Mouse (Mus musculus) left cerebral cortex, adult 18-20 months (tissue): ENCODE data around the gene Etv5. TPM values are rescaled to one million over a fixed set of nuclear protein-coding genes. Genes with fewer than 3 reads are reported as not detected.
"Not testable (repeated sequence)": the region's sequence is repeated elsewhere in the genome, so short reads cannot be mapped to it uniquely, and the experiment has no call there.

ENCODE experiments used
- DNase-seq, 2 experiments: peaks; one replicate each; pipeline ENCODE4 v3.0.0; 2021 to 2022; ENCODE audit warnings: low spot score in 2 of 2, mixed read lengths in 1 of 2
- total RNA-seq, 2 experiments: library from RNA; stranded (reverse); gene quantifications; 2 replicates each; pipeline ENCODE4 v1.2.3; 2021

Etv5 gene
- total RNA-seq, 2 experiments from 2014 or later: 89.3 to 104 TPM

DNA sequence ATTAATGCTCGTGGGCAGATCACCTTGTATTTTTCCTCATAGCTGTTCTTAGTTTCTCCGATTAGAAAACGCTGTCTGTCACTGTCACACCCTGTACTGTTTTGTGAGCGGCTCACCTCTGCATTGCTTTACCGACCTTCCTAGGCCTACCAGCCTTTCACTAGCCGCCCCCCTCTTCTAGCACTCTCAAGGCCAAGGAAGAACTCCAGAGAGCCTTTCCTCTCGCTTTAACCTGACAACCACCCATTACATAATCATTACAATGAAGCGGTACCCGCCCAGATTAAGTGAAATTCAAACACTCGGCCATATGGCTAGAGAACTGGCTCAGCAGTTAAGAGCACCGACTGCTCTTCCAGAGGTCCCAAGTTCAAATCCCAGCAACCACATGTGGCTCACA, 41.2 kb downstream of the Etv5 start:
- DNase-seq: no peak

DNA sequence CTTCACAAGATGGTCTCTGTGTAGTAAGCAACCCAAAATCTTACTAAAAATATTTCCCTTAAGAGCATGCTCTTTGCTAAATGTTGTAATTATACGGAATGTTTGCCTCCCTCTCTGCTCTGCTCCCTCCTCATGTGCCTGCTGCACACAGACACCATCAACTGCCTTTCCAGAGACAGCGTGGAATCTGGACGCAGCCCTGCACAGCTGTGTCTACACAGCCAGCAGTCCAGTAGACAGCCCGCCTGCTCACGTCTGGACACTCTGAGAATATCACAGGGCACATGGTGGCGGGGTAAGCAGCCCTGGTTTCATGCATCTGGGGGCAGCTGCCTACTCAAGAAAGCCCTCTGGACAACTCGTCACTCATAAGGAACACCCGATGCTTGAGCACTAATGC, 43.1 kb downstream of the Etv5 start:
- no peak for DNase-seq

DNA sequence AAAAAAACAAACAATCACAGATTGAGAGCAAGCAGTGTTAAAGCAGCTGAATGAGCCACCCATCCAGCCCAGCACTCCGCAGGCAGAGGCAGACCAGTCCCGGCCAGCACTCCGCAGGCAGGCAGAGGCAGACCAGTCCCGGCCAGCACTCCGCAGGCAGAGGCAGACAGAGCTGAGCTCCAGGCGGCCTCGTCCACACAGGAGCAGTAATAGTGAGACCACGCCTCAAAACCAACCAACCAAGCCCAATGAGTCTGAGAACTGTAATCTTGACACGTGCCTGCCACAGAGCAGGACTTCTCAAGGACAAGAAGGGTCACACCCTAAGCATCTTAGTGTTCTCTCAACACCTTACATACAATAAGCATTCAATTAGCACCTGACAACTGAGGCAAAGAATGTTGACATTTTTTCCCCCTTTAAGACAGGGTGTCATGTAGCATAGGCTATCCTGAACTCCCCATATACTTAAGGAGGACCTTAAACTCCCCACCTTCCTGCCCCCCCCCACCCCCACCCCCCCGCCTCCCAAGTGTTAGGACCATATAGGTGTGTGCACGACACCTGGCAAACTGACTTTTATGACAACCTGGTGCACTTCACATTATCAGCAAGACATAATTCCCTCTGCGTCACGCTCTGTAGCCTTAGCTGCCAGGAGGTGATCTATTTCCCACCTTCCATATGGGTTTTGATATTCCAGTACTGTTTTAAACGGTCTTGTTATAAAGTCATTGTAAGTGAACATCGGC, 44.2 kb downstream of the Etv5 start:
- DNase-seq: no peak

DNA sequence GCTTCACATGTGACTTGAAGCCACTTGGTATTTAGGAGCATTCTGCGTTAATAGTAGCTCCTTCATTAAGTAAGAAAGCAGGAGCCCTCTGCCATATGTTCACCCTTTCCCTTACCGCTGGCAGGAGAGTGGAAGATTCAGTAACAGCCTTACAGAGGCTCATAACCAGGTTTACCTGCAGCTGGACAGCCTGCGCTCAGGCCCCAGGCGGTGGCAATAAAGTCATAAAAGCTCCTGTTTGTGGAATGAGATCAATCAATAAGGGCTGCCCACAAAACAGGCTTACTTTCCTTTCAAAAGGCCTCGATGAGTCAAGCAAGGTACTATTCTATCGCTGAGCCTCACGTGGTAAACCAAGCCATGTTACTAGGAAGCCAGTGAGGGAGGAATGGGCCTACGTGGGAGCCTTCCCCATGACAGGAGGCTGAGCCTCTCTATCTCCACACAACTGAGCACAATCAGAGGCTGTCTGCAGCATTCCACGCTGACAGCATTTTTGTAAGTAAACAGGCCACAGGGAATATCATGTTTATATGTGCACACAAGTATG, 49.1 kb downstream of the Etv5 start:
- DNase-seq: no peak

DNA sequence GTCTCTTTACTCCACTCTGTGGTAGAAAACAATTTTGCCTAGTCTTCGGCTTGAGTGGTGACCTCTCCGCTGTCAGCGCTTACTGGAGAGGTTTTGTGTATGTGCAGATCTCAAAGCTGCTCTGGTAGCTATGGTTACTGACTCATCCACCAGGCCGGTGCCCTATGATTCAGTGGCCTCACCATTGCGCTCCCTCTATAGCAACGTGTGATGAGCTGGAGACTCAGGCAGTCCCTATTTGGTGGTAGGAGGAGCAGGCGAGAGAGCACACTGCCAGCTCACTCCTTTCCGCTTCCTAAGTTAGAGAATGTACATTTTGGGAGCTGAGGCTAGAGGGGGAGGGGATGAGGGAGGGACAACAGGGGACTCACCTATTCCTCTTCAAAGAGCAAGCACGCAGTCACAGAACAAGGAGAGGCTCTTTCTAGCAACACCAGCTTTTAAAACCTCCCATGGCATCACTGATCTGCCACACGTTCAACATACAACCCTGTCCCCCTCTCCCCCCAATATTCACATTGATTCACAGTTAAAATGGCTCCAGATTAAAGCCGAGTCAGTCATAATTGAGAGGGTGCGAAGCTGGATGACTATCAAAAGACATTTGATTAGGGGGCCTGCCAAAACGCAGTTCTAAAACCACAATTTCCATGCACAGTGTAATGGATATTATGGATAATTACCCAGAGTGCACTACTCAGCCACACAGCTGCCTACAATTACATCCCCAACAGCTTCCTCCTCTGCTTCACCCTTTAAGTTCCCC, 50.2 kb downstream of the Etv5 start:
- peak; percentile 24 to 30 for DNase-seq

DNA sequence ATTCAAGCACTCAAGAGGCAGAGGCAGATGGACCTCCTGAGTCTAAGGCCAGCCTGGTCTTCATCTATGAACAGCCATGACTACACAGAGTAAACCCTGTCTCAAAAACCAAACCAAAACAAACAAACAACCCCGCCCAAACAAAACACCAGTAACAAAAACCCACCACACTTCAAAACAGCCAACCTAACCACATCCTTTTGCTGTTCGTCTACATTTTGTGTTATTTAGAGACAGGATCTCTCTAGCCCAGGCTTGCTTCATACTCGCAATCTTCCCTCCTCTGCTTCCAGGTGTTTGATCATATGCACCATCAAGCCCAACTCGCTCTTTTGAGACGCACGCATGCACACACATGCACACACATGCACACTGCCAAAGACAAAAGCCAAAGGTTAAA, 51.8 kb downstream of the Etv5 start:
- DNase-seq: no peak

DNA sequence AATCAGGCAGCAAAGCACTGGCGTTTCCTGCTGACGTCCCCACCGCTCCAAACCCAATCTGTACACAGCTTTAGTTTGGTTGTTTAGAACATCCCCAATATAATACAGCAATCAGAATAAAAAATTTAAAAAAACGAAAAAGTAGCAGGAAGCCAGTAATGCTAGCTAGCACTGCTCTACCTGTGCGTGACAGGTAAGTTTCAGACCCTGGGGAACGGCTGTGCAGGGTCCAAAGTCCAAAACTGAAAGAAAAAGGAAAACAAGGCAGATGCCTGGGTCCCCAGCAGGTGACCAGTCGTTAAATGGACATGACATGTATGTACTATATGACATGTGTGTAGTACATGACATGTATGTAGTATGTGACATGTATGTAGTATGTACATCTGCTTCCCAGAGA, 57.5 kb downstream of the Etv5 start:
- DNase-seq: not testable (repeated sequence)

DNA sequence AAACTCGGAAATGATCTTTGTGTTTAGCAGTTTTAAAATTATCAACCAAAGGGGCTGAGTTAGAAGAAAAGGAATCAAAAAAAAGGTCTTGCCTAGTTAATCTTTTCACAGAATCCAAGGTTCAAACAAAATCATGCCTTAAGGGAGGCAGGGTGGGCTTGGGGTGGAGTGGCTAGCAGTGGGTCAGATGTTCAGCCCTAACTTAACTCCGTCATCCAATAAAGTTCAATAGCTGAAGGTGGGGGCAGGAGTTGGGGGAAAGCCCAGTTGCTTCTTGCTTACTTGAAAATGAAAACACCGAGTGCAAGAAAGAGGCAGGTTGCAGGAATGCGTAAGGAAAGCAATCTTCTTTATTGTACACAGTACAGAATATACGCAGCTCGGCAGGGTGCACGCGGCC, 58.5 kb downstream of the Etv5 start:
- DNase-seq: no peak

DNA sequence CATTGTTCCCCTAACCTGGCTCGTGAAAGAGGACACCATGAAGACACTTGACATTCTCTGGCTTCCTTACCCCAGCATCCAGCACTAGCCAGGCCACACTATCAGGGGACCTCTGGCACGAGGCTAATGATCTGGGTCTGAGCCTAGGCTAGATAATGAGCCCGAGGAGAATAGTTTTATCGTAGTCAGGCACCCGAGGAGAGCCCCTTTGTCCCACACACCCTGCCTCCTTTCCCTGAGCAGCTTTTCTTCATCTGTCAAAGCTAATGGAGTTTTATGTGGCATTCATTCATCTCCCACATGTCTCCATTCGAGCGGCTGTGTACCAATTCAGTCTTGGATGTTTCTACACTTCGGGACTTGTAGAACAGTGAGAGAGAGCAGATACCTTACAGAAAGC, 59.5 kb downstream of the Etv5 start:
- no peak for DNase-seq

DNA sequence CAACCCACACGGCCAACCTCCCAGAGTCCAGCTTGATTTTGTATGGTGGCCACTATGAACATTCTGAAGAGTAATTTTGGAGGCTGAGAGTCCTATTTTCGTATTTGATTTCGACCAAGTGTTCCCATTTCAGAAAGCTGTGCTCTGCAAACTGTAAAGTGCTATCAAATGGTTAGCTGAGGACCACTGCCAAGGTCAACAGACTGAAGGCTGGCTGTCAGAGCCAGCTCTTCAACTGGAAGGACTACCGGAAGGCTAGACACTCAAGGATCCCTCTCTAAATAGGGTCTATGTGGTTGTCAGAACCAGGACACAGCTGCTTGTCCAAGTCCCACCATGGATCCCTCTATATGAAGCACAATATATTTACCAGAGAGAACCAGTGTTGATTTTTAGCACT, 60.2 kb downstream of the Etv5 start:
- DNase-seq: no peak

DNA sequence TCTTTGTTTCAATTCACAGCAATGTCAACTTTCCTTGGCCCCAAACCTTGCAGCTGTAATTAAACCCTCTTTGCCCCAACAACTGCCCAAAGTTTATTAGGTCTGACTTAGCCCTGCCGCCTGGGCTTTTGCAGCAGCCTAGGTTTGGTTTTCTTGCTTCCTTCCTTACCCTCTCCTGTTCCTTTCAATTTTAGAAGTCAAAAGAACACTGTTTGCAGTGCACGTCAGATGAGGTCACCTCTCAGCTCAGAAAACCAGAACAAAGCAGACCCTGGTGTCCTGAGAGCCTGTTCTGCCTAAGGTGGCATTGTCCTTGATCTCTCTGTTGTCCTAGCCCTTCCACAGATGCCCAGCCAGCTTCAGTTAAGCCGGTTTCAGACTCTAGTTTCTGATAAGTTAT, 61.8 kb downstream of the Etv5 start:
- no peak for DNase-seq

DNA sequence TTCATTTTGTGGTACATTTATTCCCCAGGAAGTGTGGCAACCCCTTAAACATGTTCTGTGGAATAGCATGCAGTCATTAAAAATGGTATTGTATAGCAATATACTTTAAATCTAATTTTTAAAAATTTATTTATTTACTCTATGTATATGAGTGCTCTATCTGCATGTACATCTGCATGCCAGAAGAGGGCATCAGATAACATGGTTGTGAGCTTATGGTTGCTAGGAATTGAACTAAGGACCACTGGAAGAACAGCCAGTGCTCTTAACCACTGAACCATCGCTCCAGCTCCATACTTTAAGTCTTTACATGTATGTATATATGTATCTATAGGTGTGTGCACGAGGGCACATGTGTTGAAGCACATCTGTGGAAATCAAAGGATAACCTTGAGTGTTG, 64.6 kb downstream of the Etv5 start:
- DNase-seq: no peak

DNA sequence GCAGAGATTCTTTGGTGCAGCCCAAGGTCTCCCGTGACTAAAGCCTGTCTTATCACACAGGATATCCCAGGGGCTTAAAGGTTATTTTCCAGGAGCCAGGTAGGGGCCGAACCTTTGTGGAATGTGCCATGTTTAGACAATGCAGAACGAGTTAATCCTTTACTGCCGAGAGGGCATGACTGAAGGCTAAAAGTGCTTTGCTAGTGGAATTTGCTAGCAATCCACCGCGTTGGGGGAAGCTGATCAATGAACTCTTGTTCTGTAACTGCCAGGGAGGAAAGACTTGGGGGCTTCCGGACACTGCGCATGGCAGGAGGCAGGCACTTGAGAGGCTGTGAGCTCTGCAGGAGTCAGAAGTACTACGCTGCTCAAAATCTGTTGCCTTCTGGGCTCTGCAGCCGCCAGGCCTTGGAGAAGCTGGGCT, 66.8 kb downstream of the Etv5 start:
- DNase-seq: no peak

DNA sequence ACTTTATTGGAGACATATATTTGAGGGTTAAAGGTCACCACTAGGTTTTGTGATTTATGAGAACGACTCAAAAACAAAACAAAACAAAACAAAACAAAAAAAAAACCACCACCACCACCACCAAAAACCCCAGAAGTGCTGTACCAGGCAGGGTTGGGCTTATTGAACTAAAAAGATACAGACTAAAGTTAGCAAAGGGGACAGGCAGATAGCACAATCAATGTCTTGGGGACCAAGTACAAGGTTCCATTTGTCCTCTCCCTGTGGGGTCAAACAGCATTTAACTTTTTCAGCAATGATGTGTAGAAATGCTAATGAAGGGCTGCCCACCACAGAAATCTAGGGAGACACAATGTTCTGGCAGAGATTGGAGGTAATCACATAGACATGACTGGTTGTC, 67.3 kb downstream of the Etv5 start:
- no peak for DNase-seq

DNA sequence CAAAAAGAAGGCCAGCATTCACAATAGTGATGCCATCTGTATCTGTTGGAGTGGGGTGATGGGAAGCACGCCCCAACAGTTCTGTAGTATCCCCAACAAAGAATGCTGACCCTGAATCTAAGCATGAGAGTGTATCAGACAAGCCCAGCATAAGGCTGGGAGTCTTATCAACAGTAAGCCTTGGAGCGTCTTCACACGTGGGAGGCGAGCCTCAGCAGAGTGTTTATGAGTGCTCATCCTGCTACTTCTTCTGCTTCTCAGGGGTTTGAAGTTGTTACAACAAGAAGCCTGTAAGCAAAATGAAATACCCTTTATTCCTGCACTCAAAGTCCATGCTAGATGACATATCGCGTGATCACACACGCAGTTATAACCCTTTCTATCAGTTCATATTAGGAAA, 72.4 kb downstream of the Etv5 start:
- peak in 1 of 2 experiments; percentile 27 for DNase-seq

DNA sequence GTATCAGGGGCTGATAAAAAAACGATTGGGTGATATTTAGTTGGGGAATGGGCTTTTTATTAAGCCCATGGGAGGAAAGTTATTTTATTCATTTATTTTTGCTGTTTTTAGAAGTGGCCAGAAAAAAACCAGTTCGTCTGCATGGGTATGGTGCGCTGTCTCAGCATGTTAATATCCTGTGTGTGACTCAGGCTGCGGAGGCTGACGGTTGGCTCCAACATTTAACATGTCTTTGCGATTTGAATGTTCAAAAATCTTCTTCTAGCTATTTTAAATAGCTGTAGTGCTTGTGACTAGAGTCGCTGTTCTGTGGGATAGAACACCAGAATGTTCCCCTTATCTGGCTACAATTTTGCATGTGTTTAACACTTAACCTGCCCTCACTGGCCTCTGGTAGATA, 73.5 kb downstream of the Etv5 start:
- DNase-seq: peak; percentile 50 to 59

DNA sequence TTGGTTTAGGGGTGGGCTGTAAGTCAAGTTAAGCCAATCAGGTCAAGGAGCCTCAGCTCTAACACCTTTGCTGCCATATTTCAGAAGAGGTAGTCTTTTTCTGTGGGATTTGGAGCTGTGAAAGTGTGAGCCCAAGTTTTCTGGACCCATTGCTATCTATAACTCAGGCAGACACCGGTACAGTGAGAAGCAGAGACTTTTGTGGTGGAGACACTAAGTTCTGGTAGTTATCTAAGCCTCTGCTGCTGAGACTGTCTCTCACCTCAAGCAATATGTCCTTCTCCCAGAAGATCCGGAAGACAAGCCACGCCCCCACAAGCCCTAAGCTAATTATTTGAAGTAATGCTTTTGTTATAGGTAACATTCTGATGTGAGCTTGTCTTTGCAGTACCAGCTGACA, 73.9 kb downstream of the Etv5 start:
- peak in 1 of 2 experiments; percentile 27 for DNase-seq

DNA sequence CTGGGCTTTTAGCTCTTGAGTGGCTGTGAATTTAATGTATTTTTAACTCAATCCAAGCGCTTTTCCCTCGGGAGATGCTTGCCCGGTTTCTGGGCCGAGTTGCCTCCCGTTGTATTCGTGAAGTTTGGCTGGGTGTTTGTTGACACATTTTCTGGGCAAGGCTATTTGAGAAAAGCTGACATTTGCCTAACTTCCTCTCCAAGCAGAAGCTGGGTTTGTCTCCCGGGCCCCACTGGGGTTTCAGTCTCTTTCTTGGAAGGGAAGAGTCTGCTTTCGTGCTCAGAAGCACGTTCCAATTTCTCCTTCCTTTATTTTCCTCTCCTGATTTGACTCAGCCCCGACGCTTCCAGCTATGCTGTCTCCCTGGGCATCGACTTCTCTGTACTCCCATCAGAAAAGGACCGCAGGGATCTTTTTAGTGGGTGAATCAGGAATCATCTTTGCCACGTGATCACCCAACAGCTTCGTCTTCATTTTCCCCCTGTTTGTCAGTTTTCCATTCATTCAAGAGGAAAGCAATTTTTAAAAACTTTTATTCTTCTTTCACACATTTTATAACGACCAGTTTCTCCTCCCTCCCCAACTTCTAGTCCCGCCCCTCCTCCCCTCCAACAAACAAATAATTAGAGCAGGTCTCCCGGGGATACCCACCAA, 80.7 kb downstream of the Etv5 start:
- DNase-seq: peak; percentile 19 to 36

DNA sequence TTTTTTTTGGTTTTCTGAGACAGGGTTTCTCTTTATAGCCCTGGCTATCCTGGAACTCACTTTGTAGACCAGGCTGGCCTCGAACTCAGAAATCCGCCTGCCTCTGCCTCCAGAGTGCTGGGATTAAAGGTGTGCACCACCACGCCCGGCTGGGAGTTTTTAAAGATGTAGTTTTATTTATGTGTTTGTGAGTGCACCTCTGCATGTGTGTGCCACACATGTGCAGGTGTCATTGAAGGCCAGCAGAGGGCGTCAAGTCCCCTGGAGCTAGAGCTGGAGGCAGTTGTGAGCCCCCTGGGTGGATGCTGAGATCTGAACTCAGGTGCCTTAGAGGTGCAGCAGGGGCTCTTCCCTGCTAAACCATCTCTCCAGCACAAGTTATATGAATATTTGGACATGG, 85.3 kb downstream of the Etv5 start:
- not testable (repeated sequence) for DNase-seq

DNA sequence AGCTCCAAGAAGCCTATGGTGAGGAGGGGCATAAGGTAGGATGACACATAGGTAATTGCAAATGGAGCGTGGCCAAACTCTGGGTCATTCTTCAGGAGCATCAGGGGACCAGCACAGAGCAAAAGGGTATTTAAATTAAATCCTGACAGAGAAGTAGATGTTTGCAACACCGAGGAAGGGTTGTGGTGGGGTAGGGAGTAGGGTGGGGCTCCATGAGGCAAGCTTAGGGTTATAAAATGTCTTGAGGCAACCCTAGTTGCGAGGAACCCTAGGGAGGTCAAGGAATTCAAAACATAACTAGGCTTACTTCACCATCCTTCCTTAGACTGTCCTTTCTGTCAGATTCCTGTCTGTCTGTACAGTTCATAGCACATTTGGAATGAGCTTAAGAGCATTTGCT, 85.9 kb downstream of the Etv5 start:
- no peak for DNase-seq

DNA sequence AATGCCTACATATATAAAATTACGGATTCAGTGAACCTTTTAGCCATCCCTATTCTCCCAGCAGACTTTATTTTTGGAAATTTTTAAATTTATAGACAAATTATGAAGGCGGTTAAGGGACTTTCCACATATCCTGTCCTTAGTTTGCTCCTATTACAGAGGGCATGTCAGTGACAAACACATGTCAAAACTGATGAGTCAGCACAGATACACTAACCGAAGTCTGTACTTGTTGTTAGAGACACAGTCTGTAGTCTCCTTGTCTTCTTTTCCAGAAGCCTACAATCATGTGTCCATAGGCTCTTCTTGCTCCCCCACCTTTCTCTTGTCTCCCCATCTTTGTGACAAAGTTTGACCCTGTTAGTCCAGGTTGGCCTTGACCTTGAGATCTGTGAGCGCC, 88.3 kb downstream of the Etv5 start:
- no peak for DNase-seq

DNA sequence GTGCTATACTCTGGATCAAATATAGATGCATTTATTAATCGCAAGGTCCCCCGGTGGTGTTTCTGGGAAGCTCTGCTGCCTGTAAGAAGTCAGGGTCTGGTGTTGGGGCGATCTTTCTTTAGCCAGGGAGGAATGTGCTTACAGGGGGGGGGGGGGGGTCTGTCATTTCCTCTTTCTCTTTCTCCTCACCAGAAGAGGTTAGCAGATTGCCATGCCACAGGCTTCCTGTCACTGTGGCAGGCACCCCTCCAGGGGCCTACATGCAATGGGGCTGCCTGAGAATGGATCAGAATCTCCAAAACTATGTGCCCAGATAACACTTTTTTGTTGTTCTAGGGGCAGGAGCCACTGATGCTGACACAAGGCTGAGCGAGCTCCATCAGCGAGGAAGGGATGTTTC, 89.7 kb downstream of the Etv5 start:
- no peak for DNase-seq
